Mouse (Mus musculus) T-helper 17 cell (primary cell): ENCODE results near the gene Arhgap27.
"Not testable (repeated sequence)": the region's sequence is repeated elsewhere in the genome, so short reads cannot be mapped to it uniquely, and the experiment has no call there.

Experiments
- in situ Hi-C, 2 experiments: fragments of 300-600 bp; cut with MboI, MseI; formaldehyde crosslinking; loops; 1 replicate in 1 of 2; 2 replicates in 1 of 2; pipeline ENCODE4 v1.15.1; 2025; ENCODE audit warnings: high pct_unique_total_duplicates in 2 of 2

Arhgap27 gene

DNA sequence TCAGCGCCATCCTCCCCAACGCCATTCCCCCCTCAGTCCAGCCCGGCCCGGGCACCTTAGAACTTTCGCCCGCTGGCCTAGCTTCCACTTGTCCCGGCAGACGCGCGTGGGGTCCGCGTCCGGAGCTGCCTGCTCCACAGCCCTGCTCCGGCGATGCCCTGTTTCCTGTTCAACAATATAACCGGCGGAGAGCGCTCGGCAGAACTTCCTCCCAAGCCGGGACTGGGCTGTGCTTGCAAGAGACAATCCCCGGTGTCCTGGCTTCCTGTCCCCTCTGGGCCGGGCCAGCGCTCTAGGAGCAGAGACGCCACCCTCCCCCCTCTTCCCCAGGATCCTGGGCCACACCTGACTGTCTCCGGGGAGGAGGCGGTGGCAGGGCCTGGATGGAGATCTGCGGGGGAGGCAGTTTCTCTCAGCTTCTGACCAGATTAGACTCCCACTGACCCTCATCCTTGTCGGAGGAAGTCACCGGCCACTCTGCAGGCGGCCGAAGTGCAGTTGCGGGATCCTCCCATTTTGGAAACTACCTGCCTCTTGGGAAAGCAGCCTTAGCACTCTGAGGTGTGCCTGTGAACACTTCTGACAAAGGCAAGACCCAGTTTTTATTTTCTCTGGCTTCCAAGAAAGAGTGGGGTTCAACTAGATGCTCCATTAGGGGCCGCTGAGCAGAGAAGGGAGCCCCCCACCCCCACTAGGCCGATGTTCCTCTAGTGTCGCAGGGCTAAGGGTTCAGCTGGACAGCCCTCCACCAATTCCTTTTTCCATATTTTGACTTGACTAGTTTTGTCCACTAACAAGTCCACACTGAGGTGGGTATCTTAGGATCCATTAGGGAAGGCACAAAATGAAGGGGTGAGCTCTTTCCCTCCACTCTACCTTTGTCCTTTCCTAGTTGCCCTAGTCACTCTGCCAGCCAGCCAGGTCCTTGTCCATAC, at the start of gene Arhgap27:
TSS of gene Arhgap27 (minus strand) at position 479 of the 935 bp plus-strand sequence.
- in situ Hi-C loops = loop anchor here in 1 of 2 experiments (5.0 kb wide), 2 partner anchors 34 to 329 kb away; no protein-coding TSS in a partner anchor

DNA sequence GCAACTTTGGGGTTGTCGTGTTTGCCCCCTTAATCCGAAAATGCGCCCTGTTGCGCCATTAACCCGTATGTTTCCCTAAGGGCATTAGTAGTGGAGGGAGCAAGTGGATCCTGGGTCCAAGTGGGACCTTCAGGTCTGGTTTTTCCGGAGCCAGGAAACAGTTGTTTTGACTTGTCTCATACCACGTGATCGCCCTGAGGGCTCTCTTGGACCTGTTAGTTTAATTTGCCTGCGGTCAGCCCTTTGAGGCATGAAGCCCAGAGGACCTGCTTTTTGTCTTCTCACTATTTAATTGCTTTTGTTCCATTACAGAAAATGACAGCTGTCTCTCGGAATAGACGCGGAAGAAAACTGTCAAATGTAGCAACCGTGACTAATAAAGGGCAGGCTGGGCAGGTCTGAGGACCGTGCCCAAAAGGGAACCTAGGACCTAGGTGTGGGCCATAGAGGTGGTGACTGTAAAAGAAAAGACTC, 49.5 kb upstream of the Arhgap27 start:
- in situ Hi-C loops = no loop called here

DNA sequence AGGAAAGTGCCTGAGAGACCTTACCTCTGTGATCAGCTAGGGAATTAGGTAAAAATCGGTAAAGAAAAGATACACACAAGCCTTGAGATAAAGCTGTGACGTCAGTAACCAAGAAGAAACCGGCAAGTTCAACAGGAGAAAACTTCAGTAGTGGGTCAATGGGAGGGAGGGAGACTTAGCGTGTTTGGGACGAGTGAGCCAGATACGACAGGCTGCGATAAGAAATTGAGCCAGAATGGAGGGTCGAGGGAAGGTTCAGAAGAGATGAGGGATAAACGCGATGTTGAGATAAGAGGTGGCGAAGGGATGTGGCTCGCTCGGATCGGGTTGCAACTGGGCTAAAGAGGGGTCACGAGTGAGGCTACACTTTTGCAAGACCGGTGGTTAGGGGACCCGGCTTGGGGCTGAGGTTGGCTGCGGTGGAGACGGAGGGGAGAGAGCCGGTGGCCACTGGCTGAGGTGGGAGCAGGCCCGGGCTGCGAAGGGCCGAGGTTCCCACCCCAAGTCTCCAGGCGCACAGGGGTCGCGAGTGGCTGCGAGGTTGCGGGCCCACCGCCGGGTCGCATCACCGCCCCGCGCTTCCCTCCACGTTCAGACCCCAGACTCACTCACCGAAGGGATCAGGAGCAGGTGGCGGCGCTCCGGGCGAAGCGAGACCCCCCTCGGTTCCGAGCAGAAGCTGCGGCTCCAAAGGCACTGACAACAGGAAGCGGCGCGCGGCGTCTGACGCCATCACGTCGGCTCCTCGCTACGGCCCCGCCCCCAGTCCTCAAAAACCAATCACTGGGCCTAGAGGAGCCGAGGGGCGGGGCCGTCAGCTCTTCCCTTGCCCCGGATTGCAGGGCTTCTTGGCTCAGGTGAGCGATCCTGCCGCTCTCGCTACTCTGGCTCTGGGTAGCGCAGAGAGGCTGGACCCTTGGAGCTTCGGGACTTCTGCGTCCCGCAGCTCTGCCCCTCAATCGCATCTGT, 48.8 kb upstream of the Arhgap27 start, which contains the start of gene Plekhm1:
TSS of gene Plekhm1 (minus strand) at position 707 of the 969 bp plus-strand sequence.
- in situ Hi-C loops = no loop called here

DNA sequence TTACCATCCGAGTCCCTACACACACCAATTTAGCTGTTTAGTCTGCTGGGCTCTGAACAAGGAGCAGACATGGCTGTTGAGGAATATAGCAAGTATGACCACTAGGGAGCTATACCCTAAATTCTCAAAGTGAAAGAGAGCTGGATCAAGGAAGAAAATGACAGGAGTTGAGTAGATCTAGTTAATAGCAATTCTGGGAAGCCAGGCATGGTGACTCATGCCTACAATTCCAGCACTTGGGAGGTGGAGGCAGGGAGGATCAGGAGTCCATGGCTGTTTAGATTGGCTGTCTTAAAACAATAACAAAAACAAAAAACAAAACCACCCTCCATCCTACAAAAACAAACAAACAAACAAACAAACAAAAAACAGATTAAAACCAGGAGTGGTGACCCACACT, 47.8 kb upstream of the Arhgap27 start:
- in situ Hi-C loops = no loop called here

DNA sequence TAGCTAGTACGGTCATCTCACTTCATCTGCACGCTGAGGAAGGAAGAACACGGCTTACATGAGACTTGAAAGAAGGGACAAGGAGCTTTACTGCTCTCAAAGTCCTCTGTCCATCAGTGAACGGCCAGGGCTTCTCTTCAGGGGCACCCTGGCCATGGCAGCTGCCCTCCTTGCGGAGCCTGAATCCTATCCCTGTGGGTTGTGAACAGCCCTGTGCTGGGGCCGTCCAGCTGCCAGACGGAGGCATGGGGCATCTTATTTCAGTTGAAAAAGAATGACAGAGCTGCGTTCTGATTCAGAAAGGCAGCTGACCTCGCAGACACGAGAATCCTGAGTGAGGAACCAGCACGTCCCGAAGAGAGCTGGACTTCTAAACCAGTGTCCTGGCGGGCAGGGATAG, 45.4 kb upstream of the Arhgap27 start:
- in situ Hi-C loops = no loop called here

DNA sequence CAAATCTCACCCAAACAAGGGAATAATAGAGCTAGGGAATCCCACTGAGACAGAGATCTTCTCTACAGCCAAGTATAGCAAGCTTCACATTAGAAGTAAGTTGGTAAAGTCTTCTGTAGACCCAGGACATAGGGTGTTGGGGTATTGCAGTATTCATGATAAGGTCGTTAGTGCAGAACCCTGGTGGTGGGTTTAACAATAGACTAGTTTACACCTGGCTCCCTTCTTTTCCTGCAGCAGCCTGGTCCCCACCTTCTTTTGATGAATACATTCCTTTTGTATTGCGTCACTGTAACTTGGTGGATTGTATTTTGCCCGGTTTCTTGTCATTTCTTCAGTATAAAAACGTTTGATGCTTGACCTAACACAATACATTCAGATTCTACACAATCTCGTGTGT, 43.6 kb upstream of the Arhgap27 start:
- in situ Hi-C loops = not testable (repeated sequence)

DNA sequence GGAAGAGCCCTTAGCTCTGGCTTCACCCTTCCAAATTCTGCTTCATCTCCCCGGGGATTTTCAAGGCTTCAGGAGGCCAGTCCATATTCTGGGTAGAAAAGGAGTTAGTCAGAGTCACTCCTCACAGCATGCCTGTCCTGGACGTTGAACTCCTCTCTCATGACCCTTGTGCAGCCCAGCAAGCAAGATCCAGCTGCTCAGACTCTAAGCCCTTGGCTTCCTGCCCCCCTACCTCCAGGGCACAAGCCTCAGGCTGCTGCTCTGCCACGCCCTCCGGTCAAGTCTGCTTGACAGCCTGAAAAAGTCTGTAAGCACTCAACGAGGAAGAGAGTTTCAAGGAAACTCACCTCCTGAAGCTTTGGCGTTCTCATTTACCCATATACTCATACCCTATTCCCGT, 43.1 kb upstream of the Arhgap27 start:
- in situ Hi-C loops = no loop called here

DNA sequence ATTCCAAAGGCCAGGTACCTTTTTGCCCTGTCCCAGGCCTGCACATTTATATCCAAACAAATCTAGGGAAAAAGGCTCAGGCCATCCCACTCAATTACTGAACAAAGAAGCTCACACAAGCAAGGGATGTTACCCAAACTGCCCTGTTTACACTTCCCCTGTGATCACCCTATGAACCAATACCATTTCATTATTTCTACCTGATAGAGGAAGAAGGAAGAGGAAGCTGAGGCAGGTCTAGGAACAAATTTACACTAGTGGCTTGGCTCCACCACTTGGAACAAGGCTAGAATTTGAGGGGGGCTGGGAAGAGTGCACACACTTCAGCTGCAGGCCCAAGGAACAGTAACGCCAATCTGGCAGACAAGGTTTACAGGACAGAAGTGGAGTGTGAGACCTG, 42.3 kb upstream of the Arhgap27 start:
- in situ Hi-C loops = no loop called here

DNA sequence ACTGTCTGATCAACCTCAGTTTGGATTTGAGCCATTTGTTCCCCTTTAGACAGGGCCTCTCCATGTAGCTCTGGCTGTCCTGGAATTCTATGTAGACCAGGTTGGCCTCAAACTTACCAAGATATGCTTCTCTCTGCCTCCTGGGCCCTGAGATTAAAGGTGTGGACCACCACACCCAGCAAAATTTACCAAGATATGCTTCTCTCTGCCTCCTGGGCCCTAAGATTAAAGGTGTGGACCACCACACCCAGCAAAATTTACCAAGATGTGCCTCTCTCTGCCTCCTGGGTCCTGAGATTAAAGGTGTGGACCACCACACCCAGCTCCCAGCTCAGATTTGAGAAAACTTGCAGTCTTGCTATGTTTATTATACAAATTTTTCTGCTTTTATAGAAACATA, 41.1 kb upstream of the Arhgap27 start:
- in situ Hi-C loops = no loop called here

DNA sequence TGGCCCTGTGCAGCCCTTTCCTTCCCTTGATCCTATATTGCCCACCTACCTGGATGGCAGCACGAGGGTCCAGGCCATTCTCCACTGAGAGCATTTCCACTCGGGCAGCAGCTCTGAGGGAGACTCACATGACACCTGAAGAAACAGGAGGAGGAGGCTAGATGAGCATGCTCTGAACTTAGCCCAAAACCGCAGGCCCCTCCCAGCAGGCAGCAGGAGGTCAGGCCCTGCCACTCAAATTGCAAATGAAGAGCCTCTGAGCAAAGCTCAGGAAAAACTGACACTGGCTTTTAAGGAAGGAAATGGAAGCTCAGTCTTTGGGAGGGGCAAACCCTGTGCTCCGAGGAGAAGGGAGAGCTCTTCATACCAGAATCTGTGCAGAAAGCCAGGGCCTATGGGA, 40.3 kb upstream of the Arhgap27 start:
- in situ Hi-C loops = no loop called here

DNA sequence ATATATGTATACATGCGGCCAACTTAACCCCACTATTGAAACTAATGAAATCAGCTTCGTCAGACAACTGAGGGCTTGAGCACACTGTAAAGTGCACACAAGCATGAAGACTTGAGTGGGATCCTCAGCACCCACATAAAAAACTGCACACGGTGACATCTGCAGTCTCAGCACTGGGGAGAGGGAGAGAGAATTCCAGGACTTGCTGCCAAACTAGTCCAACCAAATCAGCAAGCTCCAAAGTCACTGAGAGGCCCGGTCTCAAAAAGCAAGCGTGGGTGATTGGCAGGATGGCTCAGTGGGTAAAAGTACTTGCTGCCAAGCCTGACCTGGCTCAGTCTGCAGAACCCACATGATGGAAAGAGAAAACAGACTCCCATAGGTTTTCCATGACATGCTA, 39.2 kb upstream of the Arhgap27 start:
- in situ Hi-C loops = no loop called here

DNA sequence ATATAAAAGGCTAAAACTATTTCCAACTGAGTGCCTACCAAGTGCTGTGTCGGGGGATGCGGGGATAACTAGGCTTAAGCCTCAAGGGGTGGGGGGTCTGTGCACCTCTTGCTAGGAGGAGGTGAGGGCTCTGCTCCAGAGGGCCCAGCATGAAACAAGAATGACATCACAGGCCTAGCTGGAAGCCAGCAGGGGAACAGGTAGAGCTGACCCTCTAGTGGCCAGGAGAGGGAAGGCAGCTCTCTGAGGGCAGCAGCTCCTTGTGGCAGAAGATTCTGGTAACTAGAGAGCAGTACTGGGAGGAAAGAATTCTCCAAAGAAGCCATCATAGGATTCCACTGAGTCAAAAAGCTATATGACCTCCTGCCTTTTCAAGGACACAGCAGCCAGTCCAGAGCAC, 38.7 kb upstream of the Arhgap27 start:
- in situ Hi-C loops = no loop called here

DNA sequence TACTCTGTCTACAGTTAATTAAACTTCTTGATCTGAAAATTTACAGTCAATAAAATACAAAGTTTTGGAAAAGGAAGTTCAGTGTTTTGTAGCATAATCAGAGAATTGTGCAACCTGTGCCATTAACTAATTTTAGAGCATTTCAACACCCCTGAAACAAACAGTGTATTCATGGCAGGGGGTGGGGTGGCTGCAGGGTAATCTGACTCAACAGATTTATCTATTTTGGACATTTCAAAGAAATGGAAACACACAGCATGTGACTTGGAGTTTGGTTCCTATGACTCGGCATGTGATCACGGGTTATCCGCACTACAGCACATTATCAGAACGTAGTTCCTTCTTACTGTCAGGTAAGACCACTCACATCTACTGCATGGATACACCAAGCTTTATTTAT, 36.5 kb upstream of the Arhgap27 start:
- in situ Hi-C loops = loop anchor here in 1 of 2 experiments (5.0 kb wide), 1 partner anchor 38 kb away; the partner anchor contains the start of gene Arhgap27

DNA sequence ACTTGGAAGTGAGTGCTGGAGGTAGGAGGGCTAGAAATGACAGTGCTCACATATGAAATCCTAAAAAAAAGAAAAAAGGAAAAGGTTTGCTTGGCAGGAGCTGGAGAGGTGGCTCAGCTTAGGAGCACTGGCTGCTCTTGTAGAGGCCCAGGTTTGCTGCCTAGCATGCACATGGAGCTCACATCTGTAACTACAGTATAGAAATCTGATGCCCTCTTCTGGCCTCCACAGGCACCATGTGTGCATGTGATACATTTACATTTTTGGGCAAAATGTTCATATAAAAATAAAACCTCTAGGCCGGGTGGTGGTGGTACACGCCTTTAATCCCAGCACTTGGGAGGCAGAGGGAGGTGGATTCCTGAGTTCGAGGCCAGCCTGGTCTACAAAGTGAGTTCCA, 35.6 kb upstream of the Arhgap27 start:
- in situ Hi-C loops = loop anchor here in 1 of 2 experiments (5.0 kb wide), 1 partner anchor 37 kb away; the partner anchor contains the start of gene Arhgap27

DNA sequence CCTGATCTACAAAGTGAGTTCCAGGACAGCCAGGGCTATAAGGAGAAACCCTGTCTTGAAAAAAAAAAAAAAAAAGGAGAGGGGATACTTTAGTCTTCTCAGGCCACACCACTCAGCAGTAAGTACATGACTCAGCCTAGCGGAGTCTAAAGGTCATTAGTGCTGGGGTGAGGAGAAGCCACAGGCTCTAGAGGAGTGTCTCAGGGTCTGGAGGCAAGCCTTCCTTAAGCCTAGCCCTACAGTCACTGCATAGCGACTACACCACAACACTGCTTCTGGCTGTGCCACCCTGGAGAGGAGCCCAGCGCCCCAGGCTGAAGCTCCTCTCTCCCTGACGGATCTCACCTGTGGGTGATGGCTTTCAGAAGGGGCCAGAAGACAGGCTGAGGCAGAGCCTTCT, 33.2 kb upstream of the Arhgap27 start:
- in situ Hi-C loops = loop anchor here in 1 of 2 experiments (5.0 kb wide), 1 partner anchor 34 kb away; the partner anchor contains the start of gene Arhgap27

DNA sequence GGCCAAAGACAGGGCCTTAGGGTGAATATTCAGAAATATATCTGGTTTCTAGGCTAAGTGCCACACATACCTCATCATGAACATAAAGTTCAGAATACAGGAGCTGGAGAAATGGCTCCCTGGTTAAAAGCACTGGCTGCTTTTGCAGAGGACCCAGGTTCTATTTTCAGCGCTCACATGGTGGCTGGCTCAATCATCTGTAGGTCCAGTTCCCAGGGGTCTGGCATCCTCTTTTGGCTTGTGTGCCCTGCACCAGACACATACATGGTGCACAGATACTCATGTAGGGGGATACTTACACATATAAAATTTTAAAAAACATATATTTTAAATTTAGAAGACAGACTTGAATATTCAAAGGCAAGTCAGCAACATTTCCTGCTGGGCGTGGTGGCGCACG, 32.7 kb upstream of the Arhgap27 start:
- in situ Hi-C loops = loop anchor here in 1 of 2 experiments (5.0 kb wide), 1 partner anchor 34 kb away; the partner anchor contains the start of gene Arhgap27

DNA sequence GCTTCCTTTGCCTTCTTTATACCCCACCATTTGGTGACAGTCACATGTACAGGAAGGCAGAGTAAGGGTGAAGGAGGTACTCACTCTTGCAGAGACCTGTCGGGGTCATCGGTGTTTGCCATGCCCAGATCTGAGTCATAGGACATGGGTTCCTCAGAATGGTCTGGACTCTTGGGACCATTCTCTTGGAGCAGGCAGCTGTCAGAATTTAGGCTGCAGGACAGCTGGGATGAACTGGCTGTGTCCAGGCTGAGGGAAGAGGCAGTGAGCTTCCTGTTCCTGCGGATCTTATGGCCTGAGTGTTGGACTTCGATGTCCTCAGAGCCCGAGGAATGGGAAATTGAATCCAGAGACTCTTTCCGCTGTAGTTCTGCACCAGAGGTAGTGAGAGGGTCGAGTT, 31.1 kb upstream of the Arhgap27 start:
- in situ Hi-C loops = loop anchor here in 1 of 2 experiments (5.0 kb wide), 1 partner anchor 32 kb away; the partner anchor contains the start of gene Arhgap27

DNA sequence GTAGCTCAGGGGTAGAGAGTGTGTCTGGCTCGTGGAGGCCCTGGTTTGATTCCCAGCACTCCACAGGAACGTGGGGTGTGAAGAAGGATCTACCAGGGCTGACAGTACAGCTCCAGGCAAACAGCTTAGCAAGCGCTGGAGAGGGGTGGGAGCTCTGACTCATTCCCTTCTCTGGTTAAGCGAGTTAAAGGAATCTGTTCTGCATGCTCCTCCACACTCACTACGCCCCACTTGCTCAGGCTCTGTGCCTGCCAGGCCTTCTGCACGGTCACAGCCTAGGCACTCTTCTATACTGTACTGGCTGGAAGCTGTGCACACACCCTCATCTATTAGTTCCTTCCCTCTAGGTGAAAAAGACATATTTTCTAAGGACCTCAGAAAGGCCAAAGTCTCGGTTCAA, 30.5 kb upstream of the Arhgap27 start:
- in situ Hi-C loops = no loop called here

DNA sequence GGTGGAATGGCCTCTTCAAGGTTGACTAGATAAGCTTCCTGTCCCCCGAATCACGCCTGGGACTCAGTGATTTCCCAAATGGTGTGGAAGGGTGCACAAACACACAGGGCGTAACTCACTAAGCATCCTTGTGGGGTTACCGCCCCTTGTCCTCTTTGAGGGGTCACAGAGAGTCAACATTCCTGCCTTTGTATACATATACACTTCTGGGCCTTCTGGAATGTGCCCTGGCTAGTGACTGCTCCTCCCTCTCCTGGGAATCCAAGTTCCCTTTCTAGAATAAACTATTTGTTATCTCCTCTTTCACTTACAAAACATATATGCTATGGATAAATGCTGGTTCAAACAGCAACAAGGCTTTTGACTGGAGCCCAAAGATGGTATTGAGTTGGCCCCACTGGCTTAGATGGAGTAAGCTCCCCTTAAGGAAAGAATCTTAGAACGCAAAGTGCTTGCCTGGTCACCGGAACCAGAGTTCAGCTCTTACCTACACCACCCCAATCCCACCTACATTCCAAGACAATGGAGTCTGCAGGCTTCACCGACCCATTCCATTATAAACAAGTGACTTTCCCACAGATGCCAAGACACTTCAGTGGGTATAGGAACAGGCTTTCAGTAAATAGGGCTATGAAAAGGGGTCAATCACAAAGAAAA, 24.5 kb upstream of the Arhgap27 start:
- in situ Hi-C loops = no loop called here

DNA sequence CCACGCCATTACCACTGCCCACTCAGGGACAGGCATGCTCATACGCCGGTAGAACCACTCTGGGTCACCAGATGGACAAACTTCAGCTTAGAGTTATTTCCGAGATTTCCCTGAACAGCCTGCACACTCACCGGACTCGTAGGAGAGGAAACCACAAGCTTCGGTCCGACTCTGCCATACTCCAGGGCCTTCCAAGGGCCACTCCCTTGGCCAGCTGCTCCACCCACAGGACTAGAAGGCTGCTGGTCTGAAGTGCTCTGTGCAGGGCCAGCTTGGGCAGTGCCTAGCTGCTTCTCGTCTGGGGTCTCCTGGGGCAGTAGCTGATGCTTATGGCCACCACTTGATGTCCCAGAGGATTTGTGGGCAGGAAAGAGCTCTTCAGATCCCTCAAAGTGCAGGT, 23.3 kb upstream of the Arhgap27 start:
- in situ Hi-C loops = no loop called here
